Mouse (Mus musculus): ENCODE measurements around the gene Kiz. TPM values are rescaled to one million over a fixed set of nuclear protein-coding genes. Genes with fewer than 3 reads are reported as not detected.

Kiz gene
- polyA plus RNA-seq, 1 experiment: 9.6 TPM

DNA sequence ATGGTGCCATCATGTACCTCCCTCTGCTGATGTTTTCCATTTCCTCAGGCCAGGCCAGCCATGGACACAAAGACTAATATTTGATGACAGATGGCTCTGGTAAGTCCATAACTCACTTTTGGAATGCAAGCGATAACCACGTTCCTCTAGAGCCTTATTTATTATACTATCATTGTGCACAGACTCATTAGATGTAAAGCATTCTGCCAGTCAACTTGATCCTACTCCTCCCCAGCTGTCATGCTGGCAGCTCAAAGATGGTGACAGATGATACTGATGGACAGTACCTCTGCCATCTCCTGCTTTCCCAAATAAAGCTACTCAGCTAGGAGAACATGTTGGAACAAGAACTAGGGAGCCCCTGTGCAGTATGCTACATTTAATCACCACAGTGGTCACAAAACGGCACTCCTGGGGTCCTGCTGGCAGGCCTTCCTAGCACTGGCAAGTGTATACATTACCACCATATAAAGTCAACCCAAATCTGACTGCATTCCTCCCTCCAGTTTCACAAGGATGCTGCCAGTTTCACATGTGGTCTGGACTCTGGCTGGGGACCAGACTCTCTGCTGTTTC is 119.9 kb downstream of the Kiz start:
- H3K4me3 ChIP-seq: no peak overlapping the region
- no peak overlapping the region for H3K4me2 ChIP-seq (ENCODE audit: low read depth)
- no peak overlapping the region for H3ac ChIP-seq (ENCODE audit: control insufficient read depth, insufficient read length)
- peak in 2 of 3 experiments; percentile 46 to 57 for TF ChIP-seq MYOD1 (IDR thresholded peaks at IDR 0.05; ENCODE audit: control insufficient read depth in 1 of 3, insufficient read length in 2 of 3, low read depth in 2 of 3)
- no peak for TF ChIP-seq CEBPB (IDR thresholded peaks at IDR 0.05; ENCODE audit: insufficient read depth, poor library complexity, severe bottlenecking)
- no peak for TF ChIP-seq MAX (IDR thresholded peaks at IDR 0.05; ENCODE audit: low read depth)
- no peak for TF ChIP-seq SRF (IDR thresholded peaks at IDR 0.05; ENCODE audit: control insufficient read depth, insufficient read length, low read depth)
- TF ChIP-seq E2F4 (IDR thresholded peaks at IDR 0.05; ENCODE audit: insufficient read depth): no peak
- TF ChIP-seq POLR2AphosphoS2 (IDR thresholded peaks at IDR 0.05; ENCODE audit: insufficient read length, low read depth): no peak
- no peak for TF ChIP-seq TCF3 (IDR thresholded peaks at IDR 0.05; ENCODE audit: insufficient read length, low read depth)
- peak in 1 of 3 experiments; percentile 23 for TF ChIP-seq MYOG (IDR thresholded peaks at IDR 0.05; ENCODE audit: control insufficient read depth in 1 of 3, insufficient read depth in 1 of 3, insufficient read length in 2 of 3, low read depth in 2 of 3)
- H3K36me3 ChIP-seq (ENCODE audit: control insufficient read depth, insufficient read depth): no peaks in the 10 kb centered on the region
- no peaks in the 10 kb centered on the region for H3K79me2 ChIP-seq (ENCODE audit: control insufficient read depth, insufficient read depth)
- H3K27me3 ChIP-seq (ENCODE audit: control insufficient read depth, insufficient read depth, insufficient read length): no peaks in the 10 kb centered on the region

GRCm38 (mm10) chr2:146982786-146983185 is 127.1 kb downstream of the Kiz start:
- Histone ChIP-seq H3K27me3 (ENCODE audit: control insufficient read depth, insufficient read depth, insufficient read length) (no peaks in the 10 kb centered on the region), H3K4me3 (no peak overlapping the region), H3ac (ENCODE audit: control insufficient read depth, insufficient read length) (no peak overlapping the region), H3K36me3 (ENCODE audit: control insufficient read depth, insufficient read depth) (no peaks in the 10 kb centered on the region), H3K79me2 (ENCODE audit: control insufficient read depth, insufficient read depth) (no peaks in the 10 kb centered on the region), H3K4me2 (ENCODE audit: low read depth) (no peak overlapping the region)
- TF ChIP-seq MAX (IDR thresholded peaks at IDR 0.05; ENCODE audit: low read depth) (no peak), SRF (IDR thresholded peaks at IDR 0.05; ENCODE audit: control insufficient read depth, insufficient read length, low read depth) (no peak), POLR2AphosphoS2 (IDR thresholded peaks at IDR 0.05; ENCODE audit: insufficient read length, low read depth) (no peak), USF1 (IDR thresholded peaks at IDR 0.05; ENCODE audit: low read depth) (no peak), E2F4 (IDR thresholded peaks at IDR 0.05; ENCODE audit: insufficient read depth) (no peak), MYOD1 (IDR thresholded peaks at IDR 0.05; ENCODE audit: control insufficient read depth in 1 of 3, insufficient read length in 2 of 3, low read depth in 2 of 3) (no peak), TCF3 (IDR thresholded peaks at IDR 0.05; ENCODE audit: insufficient read length, low read depth) (no peak), TCF12 (IDR thresholded peaks at IDR 0.05; ENCODE audit: insufficient read depth, poor library complexity, severe bottlenecking) (no peak), POLR2A (IDR thresholded peaks at IDR 0.05; ENCODE audit: insufficient read length, low read depth) (no peak), REST (IDR thresholded peaks at IDR 0.05; ENCODE audit: insufficient read depth, insufficient read length) (no peak), CEBPB (IDR thresholded peaks at IDR 0.05; ENCODE audit: insufficient read depth, poor library complexity, severe bottlenecking) (no peak), MYOG (IDR thresholded peaks at IDR 0.05; ENCODE audit: control insufficient read depth in 1 of 3, insufficient read depth in 1 of 3, insufficient read length in 2 of 3, low read depth in 2 of 3) (no peak)

GRCm38 (mm10) chr2:146984831-146985230 is 129.2 kb downstream of the Kiz start:
- Histone ChIP-seq H3K4me3 (no peak overlapping the region), H3K4me2 (ENCODE audit: low read depth) (no peak overlapping the region), H3K27me3 (ENCODE audit: control insufficient read depth, insufficient read depth, insufficient read length) (no peaks in the 10 kb centered on the region), H3ac (ENCODE audit: control insufficient read depth, insufficient read length) (no peak overlapping the region), H3K36me3 (ENCODE audit: control insufficient read depth, insufficient read depth) (no peaks in the 10 kb centered on the region), H3K79me2 (ENCODE audit: control insufficient read depth, insufficient read depth) (no peaks in the 10 kb centered on the region)
- no peak for TF ChIP-seq SRF (IDR thresholded peaks at IDR 0.05; ENCODE audit: control insufficient read depth, insufficient read length, low read depth)
- TF ChIP-seq MAX (IDR thresholded peaks at IDR 0.05; ENCODE audit: low read depth): no peak

DNA sequence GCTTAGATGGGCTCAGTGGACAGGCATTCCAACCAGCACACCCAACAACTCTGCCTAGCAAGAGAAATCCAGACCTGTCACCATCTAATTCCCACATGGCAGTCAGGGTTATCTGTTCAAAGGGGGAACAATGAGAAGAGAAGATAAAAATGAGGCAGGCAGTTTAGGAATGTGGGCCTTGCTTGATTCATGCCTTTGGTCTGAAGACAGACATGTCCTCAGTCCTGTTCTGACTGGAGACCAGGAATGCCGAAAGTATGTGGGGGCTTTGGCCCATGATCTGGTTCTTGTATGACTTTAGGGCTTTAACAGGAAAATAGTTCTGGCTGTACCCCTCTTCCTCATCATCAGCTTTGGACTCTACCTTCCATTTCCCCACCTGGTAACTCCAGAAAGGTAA is 130.1 kb downstream of the Kiz start:
- TF ChIP-seq MYOD1 (IDR thresholded peaks at IDR 0.05; ENCODE audit: control insufficient read depth in 1 of 3, insufficient read length in 2 of 3, low read depth in 2 of 3) (no peak), POLR2A (IDR thresholded peaks at IDR 0.05; ENCODE audit: insufficient read length, low read depth) (no peak), POLR2AphosphoS2 (IDR thresholded peaks at IDR 0.05; ENCODE audit: insufficient read length, low read depth) (no peak), MYOG (IDR thresholded peaks at IDR 0.05; ENCODE audit: control insufficient read depth in 1 of 3, insufficient read depth in 1 of 3, insufficient read length in 2 of 3, low read depth in 2 of 3) (no peak), E2F4 (IDR thresholded peaks at IDR 0.05; ENCODE audit: insufficient read depth) (no peak), USF1 (IDR thresholded peaks at IDR 0.05; ENCODE audit: low read depth) (no peak)
- H3ac ChIP-seq (ENCODE audit: control insufficient read depth, insufficient read length): no peak overlapping the region
- no peaks in the 10 kb centered on the region for H3K79me2 ChIP-seq (ENCODE audit: control insufficient read depth, insufficient read depth)
- H3K36me3 ChIP-seq (ENCODE audit: control insufficient read depth, insufficient read depth): no peaks in the 10 kb centered on the region
- no peak overlapping the region for H3K4me2 ChIP-seq (ENCODE audit: low read depth)
- no peak overlapping the region for H3K4me3 ChIP-seq
- no peaks in the 10 kb centered on the region for H3K27me3 ChIP-seq (ENCODE audit: control insufficient read depth, insufficient read depth, insufficient read length)

DNA sequence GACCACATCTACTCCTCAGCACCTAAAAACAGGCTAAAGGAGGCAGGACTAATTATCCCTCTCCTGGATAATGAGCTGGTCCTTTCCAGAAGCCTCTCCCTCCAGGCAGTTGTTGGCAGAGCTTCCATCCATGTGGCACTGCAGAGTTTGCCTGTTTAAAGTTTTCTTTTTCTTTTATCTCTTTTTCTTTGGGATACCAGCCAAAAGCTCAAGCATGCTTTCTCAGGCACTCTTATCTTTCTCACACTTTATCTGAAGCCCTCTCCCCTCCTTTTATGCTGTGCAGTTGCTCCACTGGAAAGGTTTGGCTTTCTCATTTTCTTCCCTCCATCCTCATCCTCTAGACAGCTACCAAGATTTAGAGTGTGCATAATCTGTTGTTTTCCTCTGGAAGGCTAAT is 130.8 kb downstream of the Kiz start:
- Histone ChIP-seq H3K27me3 (ENCODE audit: control insufficient read depth, insufficient read depth, insufficient read length) (no peaks in the 10 kb centered on the region), H3K79me2 (ENCODE audit: control insufficient read depth, insufficient read depth) (no peaks in the 10 kb centered on the region), H3K36me3 (ENCODE audit: control insufficient read depth, insufficient read depth) (no peaks in the 10 kb centered on the region), H3K4me2 (ENCODE audit: low read depth) (no peak overlapping the region), H3ac (ENCODE audit: control insufficient read depth, insufficient read length) (no peak overlapping the region), H3K4me3 (no peak overlapping the region)
- no peak for TF ChIP-seq SRF (IDR thresholded peaks at IDR 0.05; ENCODE audit: control insufficient read depth, insufficient read length, low read depth)
- no peak for TF ChIP-seq E2F4 (IDR thresholded peaks at IDR 0.05; ENCODE audit: insufficient read depth)
- no peak for TF ChIP-seq POLR2A (IDR thresholded peaks at IDR 0.05; ENCODE audit: insufficient read length, low read depth)
- TF ChIP-seq REST (IDR thresholded peaks at IDR 0.05; ENCODE audit: insufficient read depth, insufficient read length): no peak
- TF ChIP-seq USF1 (IDR thresholded peaks at IDR 0.05; ENCODE audit: low read depth): no peak
- TF ChIP-seq POLR2AphosphoS2 (IDR thresholded peaks at IDR 0.05; ENCODE audit: insufficient read length, low read depth): no peak
- no peak for TF ChIP-seq TCF3 (IDR thresholded peaks at IDR 0.05; ENCODE audit: insufficient read length, low read depth)
- TF ChIP-seq TCF12 (IDR thresholded peaks at IDR 0.05; ENCODE audit: insufficient read depth, poor library complexity, severe bottlenecking): no peak
- TF ChIP-seq MAX (IDR thresholded peaks at IDR 0.05; ENCODE audit: low read depth): no peak
- TF ChIP-seq MYOG (IDR thresholded peaks at IDR 0.05; ENCODE audit: control insufficient read depth in 1 of 3, insufficient read depth in 1 of 3, insufficient read length in 2 of 3, low read depth in 2 of 3): no peak
- no peak for TF ChIP-seq CEBPB (IDR thresholded peaks at IDR 0.05; ENCODE audit: insufficient read depth, poor library complexity, severe bottlenecking)
- no peak for TF ChIP-seq MYOD1 (IDR thresholded peaks at IDR 0.05; ENCODE audit: control insufficient read depth in 1 of 3, insufficient read length in 2 of 3, low read depth in 2 of 3)
